Mouse (Mus musculus) CH12.LX (cell line): ENCODE results near the gene Khnyn. TPM values are rescaled to one million over a fixed set of nuclear protein-coding genes. Genes with fewer than 3 reads are reported as not detected.

Experiments
- DNase-seq: peaks from one replicate; pipeline ENCODE4 v3.0.0-alpha.2; 2013; ENCODE audit errors: extremely low read depth
- H3K27ac ChIP-seq: 2 replicates; pipeline ENCODE4 v1.5.1; 2012; ENCODE audit warnings: low read depth, mild to moderate bottlenecking, control low read depth, moderate library complexity; ENCODE audit not compliant: insufficient read depth
- H3K27me3 ChIP-seq: replicated peaks from 2 replicates; pipeline ENCODE3; 2012; ENCODE audit warnings: inconsistent platforms
- H3K36me3 ChIP-seq, 2 experiments: replicated peaks in 1 of 2; 2 replicates each; pipeline versions ENCODE3 to v1.6.1; 2012; ENCODE audit warnings: inconsistent platforms in 1 of 2, low read length in 1 of 2, mild to moderate bottlenecking in 1 of 2, mixed read lengths in 1 of 2, moderate library complexity in 1 of 2; ENCODE audit not compliant: control insufficient read depth in 1 of 2, insufficient read depth in 1 of 2
- H3K4me1 ChIP-seq, 2 experiments: 2 replicates each; pipeline ENCODE4 v1.6.1; 2012; ENCODE audit warnings: inconsistent platforms in 1 of 2, moderate library complexity in 1 of 2; ENCODE audit not compliant: insufficient read depth in 2 of 2, control insufficient read depth in 1 of 2
- H3K4me2 ChIP-seq: 2 replicates; pipeline ENCODE4 v1.6.1; 2012; ENCODE audit warnings: low read depth, mild to moderate bottlenecking, control low read depth; ENCODE audit not compliant: poor library complexity, insufficient read depth, severe bottlenecking
- H3K4me3 ChIP-seq, 3 experiments: fragments of 150-350 bp in 1 of 3; sonication (generic) in 1 of 3; replicated peaks in 1 of 3; 2 replicates each; pipeline versions ENCODE3 to v1.5.1; 2011 to 2012; ENCODE audit warnings: low read depth in 2 of 3, low read length in 2 of 3, mild to moderate bottlenecking in 2 of 3, moderate library complexity in 2 of 3, control low read depth in 1 of 3, improper control_type of control experiment in 1 of 3, inconsistent platforms in 1 of 3, mixed read lengths in 1 of 3; ENCODE audit not compliant: poor library complexity in 1 of 3
- H3K79me2 ChIP-seq: replicated peaks from 2 replicates; pipeline ENCODE4 v1.6.1; 2012; ENCODE audit warnings: mild to moderate bottlenecking, moderate library complexity; ENCODE audit not compliant: control insufficient read depth, poor library complexity, insufficient read depth, severe bottlenecking; ENCODE audit errors: extremely low read depth
- H3K9ac ChIP-seq: 2 replicates; pipeline ENCODE4 v1.6.1; 2012; ENCODE audit warnings: low read depth, mild to moderate bottlenecking, control low read depth, moderate library complexity; ENCODE audit not compliant: insufficient read depth
- H3K9me3 ChIP-seq: replicated peaks from 2 replicates; pipeline ENCODE3; 2012; ENCODE audit warnings: low read length, inconsistent platforms, mixed read lengths
- BHLHE40 ChIP-seq: IDR thresholded peaks from 2 replicates; pipeline ENCODE4 v1.6.1; 2011; ENCODE audit warnings: mild to moderate bottlenecking, low read depth, low read length, improper control_type of control experiment
- E2F4 ChIP-seq: IDR thresholded peaks from 2 replicates; pipeline ENCODE4 v1.6.1; 2011; ENCODE audit warnings: low read depth, low read length, improper control_type of control experiment; ENCODE audit not compliant: insufficient replicate concordance
- EP300 ChIP-seq: IDR thresholded peaks from 2 replicates; pipeline ENCODE4 v1.6.1; 2011; ENCODE audit warnings: low read length, improper control_type of control experiment
- ETS1 ChIP-seq: conservative IDR thresholded peaks from 2 replicates; pipeline ENCODE4 v1.6.1; 2012; ENCODE audit warnings: low read depth, mild to moderate bottlenecking, inconsistent platforms, low read length, improper control_type of control experiment, moderate library complexity
- HCFC1 ChIP-seq: IDR thresholded peaks from 2 replicates; pipeline ENCODE4 v1.6.1; 2012; ENCODE audit warnings: low read depth, mild to moderate bottlenecking, inconsistent platforms, low read length, improper control_type of control experiment
- MYC ChIP-seq: IDR thresholded peaks from 2 replicates; pipeline ENCODE4 v1.6.1; 2011; ENCODE audit warnings: low read depth, mild to moderate bottlenecking, improper control_type of control experiment, low read length
- NRF1 ChIP-seq: IDR thresholded peaks from 2 replicates; pipeline ENCODE4 v1.6.1; 2014; ENCODE audit warnings: low read depth, mild to moderate bottlenecking, inconsistent platforms, low read length, improper control_type of control experiment, moderate library complexity
- POLR2AphosphoS2 ChIP-seq: IDR thresholded peaks from 2 replicates; pipeline ENCODE4 v1.6.1; 2011; ENCODE audit warnings: low read depth, low read length, improper control_type of control experiment
- SMC3 ChIP-seq: IDR thresholded peaks from 2 replicates; pipeline ENCODE4 v1.6.1; 2011; ENCODE audit warnings: low read depth, low read length, improper control_type of control experiment
- TCF12 ChIP-seq: IDR thresholded peaks from 2 replicates; pipeline ENCODE4 v1.6.1; 2014; ENCODE audit warnings: low read depth, mild to moderate bottlenecking, inconsistent platforms, low read length, improper control_type of control experiment
- USF2 ChIP-seq: conservative IDR thresholded peaks from 2 replicates; pipeline ENCODE4 v1.6.1; 2011; ENCODE audit warnings: low read depth, low read length, improper control_type of control experiment
- ZC3H11A ChIP-seq: IDR thresholded peaks from 2 replicates; pipeline ENCODE4 v1.6.1; 2012; ENCODE audit warnings: low read depth, mild to moderate bottlenecking, inconsistent platforms, low read length, improper control_type of control experiment
- ZKSCAN1 ChIP-seq: IDR thresholded peaks from 2 replicates; pipeline ENCODE4 v1.6.1; 2012; ENCODE audit warnings: low read depth, inconsistent platforms, low read length, improper control_type of control experiment, borderline replicate concordance
- ZMIZ1 ChIP-seq: IDR thresholded peaks from 2 replicates; pipeline ENCODE4 v1.6.1; 2012; ENCODE audit warnings: low read depth, mild to moderate bottlenecking, inconsistent platforms, low read length, improper control_type of control experiment
- ZNF384 ChIP-seq: IDR thresholded peaks from 2 replicates; pipeline ENCODE4 v1.6.1; 2012; ENCODE audit warnings: low read depth, low read length, improper control_type of control experiment, inconsistent platforms
- dilution Hi-C: fragments of 300-500 bp; cut with MboI; formaldehyde crosslinking; loops from 2 replicates; pipeline ENCODE4 v1.14.3; 2020; ENCODE audit warnings: low sequenced_read_pairs; ENCODE audit not compliant: extremely low pct_unique_long_range_greater_than_20kb, extremely low pct_ligation_motif_present
- in situ Hi-C: fragments of 300-500 bp; cut with MboI; formaldehyde crosslinking; loops from 3 replicates; pipeline ENCODE4 v1.14.3; 2019; ENCODE audit warnings: low sequenced_read_pairs, low pct_ligation_motif_present, low pct_unique_long_range_greater_than_20kb, mixed read lengths
- polyA plus RNA-seq: library from polyadenylated mRNA; unstranded; fragments of >175 nt; gene quantifications from 2 replicates; pipeline ENCODE4 v1.2.1, GENCODE M21; 2012; ENCODE audit warnings: low read depth; ENCODE audit not compliant: insufficient read length
- total RNA-seq, 2 experiments: library from RNA; depleted of rRNA; stranded (reverse); fragments of 300-350 nt in 1 of 2; fragments of >200 nt in 1 of 2; gene quantifications; 2 replicates each; pipeline ENCODE4 v1.2.3; 2012 to 2014

Gene Khnyn
- total and polyA plus RNA-seq, 3 experiments, result 31.8 to 50.6 (median 35.8) TPM

- Histone ChIP-seq H3K36me3 (no peaks in the 10 kb centered on the region), H3K4me2 (no peak overlapping the region), H3K4me3 (no peak overlapping the region), H3K27me3 (no peaks in the 10 kb centered on the region), H3K9ac (no peak overlapping the region), H3K79me2 (no peaks in the 10 kb centered on the region), H3K9me3 (no peaks in the 10 kb centered on the region), H3K27ac (no peak overlapping the region), H3K4me1 (peaks cover 0 to 3% of the 10 kb centered on the region in 2 experiments; a peak in 2 of 4 replicates)
- dilution Hi-C loops, result no loop called here
- no peak for DNase-seq
- TF ChIP-seq ETS1, result no peak
- TF ChIP-seq ZMIZ1, result no peak
- TF ChIP-seq POLR2AphosphoS2, result no peak
- TF ChIP-seq ZKSCAN1, result no peak
- in situ Hi-C loops, result no loop called here
Observed at GRCm38 (mm10) chr14:55922475-55923232, 37.9 kb downstream of the Khnyn start.

GRCm38 (mm10) chr14:55926847-55927246, 42.1 kb downstream of the Khnyn start:
- no peak for DNase-seq
- Histone ChIP-seq H3K27ac (no peak overlapping the region), H3K79me2 (no peaks in the 10 kb centered on the region), H3K4me1 (no peaks in the 10 kb centered on the region), H3K27me3 (no peaks in the 10 kb centered on the region), H3K4me3 (no peak overlapping the region), H3K9ac (no peak overlapping the region), H3K4me2 (no peak overlapping the region), H3K9me3 (peaks cover 3% of the 10 kb centered on the region), H3K36me3 (no peaks in the 10 kb centered on the region)
- in situ Hi-C loops (no loop called here), dilution Hi-C loops (no loop called here)
- no peak for TF ChIP-seq ZMIZ1
- no peak for TF ChIP-seq HCFC1
- no peak for TF ChIP-seq ZNF384
- TF ChIP-seq SMC3, result no peak
- no peak for TF ChIP-seq TCF12
- no peak for TF ChIP-seq ZC3H11A
- no peak for TF ChIP-seq NRF1
- no peak for TF ChIP-seq MYC
- no peak for TF ChIP-seq BHLHE40
- no peak for TF ChIP-seq EP300
- no peak for TF ChIP-seq E2F4
- TF ChIP-seq USF2, result no peak
